Mouse (Mus musculus) layer of hippocampus, adult 18-20 months (tissue): Measurements from ENCODE around the gene Car10. TPM values are rescaled to one million over a fixed set of nuclear protein-coding genes. Genes with fewer than 3 reads are reported as not detected.

Experiments used
- DNase-seq, 2 experiments: peaks; one replicate each; pipeline ENCODE4 v3.0.0; 2022; ENCODE audit warnings: low spot score in 2 of 2
- total RNA-seq, 2 experiments: library from RNA; stranded (reverse); gene quantifications; 2 replicates each; pipeline ENCODE4 v1.2.3; 2021

The Car10 gene
- total RNA-seq, 2 experiments from 2014 or later: 33.7 to 38.2 TPM

GRCm38 (mm10) chr11:93154910-93155309 lies 57.1 kb downstream of the Car10 start:
- no peak for DNase-seq

- DNase-seq: no peak
These were observed 74.6 kb downstream of the Car10 start for GRCm38 (mm10) chr11:93172430-93172829.

GRCm38 (mm10) chr11:93173533-93174308 lies 75.9 kb downstream of the Car10 start:
- no peak for DNase-seq

GRCm38 (mm10) chr11:93185477-93185876 lies 87.6 kb downstream of the Car10 start:
- peak in 1 of 2 experiments; percentile 14 for DNase-seq

DNA sequence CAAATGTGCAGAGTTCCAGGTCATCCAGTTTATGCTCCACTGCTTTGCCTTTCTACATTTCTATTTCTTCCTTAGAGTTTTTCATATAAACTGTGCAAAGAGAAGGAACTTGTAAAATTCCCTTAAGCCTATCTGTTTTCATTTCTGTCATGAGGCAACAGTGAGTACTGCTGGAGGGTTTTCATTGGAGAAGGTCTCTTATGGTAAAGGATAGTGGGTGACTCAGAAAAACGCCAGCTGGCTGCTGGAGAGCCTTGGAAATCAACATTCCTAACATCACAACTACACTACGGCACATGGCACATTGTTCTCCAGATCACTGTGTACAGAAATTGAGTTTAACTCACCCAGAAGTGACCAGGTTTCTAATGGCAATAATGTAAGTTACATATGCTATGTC lies 88.3 kb downstream of the Car10 start:
- DNase-seq: peak in 1 of 2 experiments; percentile 9

DNA sequence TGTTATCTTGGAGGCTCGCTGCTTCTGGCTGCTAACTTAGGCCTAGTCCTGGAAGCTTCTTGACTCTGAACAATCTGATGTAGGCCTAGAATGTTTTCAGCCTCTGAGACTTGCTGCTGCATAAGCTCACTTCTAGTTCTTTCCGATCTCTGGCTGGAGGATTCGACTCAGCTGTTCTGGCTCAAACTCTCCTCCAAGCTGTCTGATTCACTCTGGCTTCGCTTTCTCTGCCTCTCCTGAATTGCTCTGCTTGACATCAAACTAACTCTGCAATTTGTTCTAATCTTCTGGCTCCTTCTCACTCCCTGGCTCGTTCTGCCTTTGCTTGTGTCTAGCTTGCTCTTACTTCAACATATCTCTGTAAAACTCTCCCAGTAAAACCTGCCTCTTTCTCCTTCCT lies 90.8 kb downstream of the Car10 start:
- no peak for DNase-seq

DNA sequence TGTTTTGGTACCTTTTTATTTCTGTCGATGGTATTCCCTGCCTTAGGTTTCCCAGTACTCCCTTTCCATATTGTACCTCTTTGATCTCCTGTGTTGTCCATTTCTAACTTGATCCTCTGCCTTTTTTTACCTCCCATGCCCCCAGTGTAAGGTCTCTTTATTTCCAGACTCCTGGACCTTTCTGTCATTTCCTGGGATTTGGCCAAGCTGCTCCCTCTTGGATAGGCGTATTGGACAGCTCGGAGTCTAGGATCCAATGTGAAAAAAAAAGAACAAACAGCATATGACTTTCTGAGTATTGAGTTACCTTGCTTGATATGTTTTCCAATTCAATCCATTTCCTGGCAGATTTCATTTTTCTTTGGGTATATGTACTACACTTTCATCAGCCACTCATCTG lies 102.2 kb downstream of the Car10 start:
- no peak for DNase-seq

DNA sequence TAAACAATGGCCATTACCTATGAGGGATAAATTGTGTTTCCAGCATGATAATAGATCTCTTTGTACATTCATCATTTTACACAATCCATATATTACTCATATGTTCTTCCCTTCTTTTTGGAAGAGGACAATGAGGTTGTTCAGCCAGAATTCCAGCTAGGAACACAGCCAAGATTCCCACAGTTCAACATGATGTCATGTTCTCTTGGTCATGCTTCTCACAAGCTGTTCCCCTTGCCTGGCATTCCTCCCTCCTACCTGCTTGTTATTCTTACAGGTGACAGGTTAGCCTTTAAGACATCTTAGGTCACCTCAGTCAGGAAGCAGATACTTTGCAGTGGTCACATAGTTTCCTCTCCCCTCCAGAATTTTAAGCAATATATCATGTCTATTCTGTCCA lies 119.6 kb downstream of the Car10 start:
- DNase-seq: no peak

DNA sequence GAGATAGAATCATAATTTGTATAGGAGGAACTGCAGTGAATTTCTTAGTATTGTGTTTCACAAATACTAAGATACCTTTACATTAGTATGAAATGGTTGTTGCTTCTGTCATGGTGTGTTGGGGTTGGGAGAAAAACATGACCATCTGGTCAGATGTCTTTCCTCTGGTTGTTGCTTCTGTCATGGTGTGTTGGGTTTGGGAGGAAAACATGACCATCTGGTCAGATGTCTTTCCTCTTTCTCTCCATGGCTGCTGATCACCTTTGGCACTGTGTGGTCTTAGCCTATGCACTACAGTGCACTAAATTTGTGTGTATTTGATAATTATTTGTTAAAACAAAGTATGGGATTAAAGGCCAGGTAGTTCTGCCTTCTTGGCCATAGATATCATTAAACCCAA lies 132.2 kb downstream of the Car10 start:
- no peak for DNase-seq

- DNase-seq: no peak
These were observed 152.0 kb downstream of the Car10 start for GRCm38 (mm10) chr11:93249771-93250265.

DNA sequence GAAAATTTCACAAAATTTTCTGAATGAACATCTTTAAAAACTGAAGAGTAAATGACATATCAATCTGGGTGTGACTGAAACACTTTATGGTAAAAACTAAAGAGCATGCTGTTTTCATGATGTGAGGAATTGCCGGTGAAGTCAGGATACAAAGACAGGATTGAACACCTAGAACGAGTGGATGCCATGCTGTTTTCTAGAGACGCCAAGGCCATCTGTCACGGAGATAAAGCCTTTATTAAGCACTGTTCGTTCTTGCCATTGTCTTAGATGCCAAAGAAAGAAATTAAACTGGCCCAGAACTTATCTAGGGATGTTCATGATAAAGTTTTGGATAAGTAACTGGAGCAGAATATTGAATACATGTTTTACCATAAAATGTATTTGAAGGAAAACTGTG lies 153.9 kb downstream of the Car10 start:
- DNase-seq: no peak

- DNase-seq: no peak
These were observed 166.2 kb downstream of the Car10 start for GRCm38 (mm10) chr11:93263979-93264378.

DNA sequence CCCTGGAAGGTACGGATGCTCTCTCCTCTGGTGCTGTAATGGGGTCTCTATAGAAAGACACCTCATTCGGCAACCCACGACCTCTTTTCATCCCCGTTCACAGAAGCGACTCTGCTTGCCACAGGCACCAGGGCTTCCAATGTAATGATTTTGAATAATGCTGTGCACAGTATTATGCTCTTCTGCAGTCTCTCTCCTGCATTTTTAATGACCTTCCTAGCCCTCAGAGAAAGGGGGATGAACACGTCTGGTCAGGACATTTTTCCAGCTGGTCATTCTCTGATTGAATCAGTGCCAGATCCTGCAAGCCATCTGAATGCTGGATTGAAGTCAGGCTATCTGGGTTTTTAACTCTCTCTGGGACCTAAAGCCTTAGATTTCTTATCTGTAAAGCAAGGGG lies 174.2 kb downstream of the Car10 start:
- DNase-seq: no peak

GRCm38 (mm10) chr11:93273906-93274305 lies 176.1 kb downstream of the Car10 start:
- DNase-seq: peak; percentile 26 to 30

DNA sequence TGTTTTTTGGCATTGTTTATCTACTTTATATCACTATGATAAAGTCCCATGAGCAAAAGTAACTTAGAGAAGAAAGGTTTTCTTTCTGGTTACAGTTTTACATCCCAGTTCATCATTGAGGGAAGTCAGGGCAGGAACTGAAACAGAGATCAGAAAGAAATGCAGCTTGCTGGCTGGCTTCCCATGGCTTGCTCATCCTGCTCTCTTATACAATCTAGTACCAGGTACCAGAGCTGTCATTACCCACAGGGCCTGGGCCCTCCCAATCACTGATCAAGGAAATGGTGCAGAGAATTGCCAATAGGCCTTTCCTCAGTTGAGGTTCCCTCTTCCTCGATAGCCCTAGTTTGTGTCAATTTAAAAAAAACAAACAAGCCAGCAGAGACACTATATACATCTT lies 195.8 kb downstream of the Car10 start:
- no peak for DNase-seq

DNA sequence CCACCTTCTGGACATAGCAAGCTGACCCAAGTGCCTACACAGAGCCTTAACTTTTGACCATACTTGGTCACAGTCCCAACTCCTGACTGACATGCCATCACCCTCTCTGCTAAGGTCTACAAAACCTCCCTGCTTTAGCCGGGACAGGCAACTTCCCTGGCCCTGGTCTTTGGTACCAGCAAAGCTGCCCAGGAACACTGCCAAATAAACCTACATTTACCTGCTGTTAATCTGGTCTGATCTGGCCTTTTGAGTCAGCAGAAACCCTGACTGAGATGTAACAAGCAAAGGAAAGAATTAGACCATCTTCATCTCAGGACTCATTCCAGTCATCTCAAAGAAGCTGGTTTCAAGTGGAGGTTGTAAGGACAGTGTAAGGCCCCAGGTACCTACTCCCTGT lies 212.2 kb downstream of the Car10 start:
- DNase-seq: no peak

- DNase-seq: peak in 1 of 2 experiments; percentile 4
These were observed 239.9 kb downstream of the Car10 start for GRCm38 (mm10) chr11:93337756-93338155.

- DNase-seq: no peak
These were observed 246.1 kb downstream of the Car10 start for GRCm38 (mm10) chr11:93343961-93344360.

- peak; percentile 5 to 41 for DNase-seq
These were observed 247.0 kb downstream of the Car10 start for GRCm38 (mm10) chr11:93344869-93345268.

DNA sequence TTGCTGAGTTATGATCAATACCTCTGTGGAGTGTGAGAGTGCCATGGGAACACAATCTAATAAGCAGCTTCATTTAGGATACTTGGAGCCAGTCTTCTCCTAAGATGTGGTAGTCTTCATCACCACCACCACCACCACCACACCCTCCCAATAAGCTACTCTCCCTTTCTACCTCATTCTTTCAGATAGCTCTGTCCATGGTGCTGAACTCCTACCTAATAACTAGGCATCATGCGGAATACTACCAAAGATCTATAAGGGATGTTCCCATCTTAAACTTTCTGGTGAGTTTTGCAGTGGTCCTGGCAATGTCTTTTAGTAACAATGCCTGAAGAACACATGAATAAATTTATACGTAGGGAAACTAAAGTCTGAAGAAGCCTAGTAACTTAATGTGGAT lies 263.7 kb downstream of the Car10 start:
- DNase-seq: no peak

DNA sequence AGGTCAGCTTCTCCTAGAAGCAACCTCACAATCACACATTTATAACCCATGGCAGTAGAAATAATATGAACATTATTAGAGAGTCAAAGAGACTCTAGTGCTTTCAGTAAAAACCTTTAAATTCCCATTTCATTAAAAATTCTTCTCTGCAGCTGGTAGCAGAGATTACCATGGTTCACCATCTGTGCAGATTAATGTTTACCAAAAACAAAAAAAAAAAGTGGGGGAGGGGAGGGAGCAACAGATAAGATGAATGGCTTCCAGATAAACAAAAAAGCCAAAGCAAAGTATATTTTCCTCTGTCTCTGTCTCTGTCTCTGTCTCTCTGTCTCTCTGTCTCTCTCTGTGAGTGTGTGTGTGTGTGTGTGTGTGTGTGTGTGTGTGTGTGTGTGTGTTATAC lies 266.3 kb downstream of the Car10 start:
- DNase-seq: peak in 1 of 2 experiments; percentile 3

DNA sequence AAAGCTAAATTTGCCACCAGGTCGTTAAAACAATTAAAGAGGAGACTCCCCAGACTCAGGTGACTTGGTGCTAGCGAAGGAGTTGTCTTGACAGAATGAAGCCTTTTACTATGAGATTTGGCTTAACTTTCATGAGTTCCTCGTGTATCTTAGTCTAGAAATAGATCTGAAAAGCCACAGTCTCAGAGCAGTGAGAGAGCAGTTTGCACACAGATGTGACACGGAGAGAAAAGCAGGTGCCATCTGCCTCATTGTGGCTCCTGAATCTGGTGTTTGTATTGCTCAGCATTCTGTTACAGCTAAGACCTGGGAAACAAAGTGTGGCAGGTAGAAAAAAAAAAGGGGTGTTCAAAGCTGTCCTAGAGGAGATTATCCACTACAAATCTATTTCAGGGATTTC lies 269.4 kb downstream of the Car10 start:
- peak in 1 of 2 experiments; percentile 14 for DNase-seq

GRCm38 (mm10) chr11:93367740-93368139 lies 269.9 kb downstream of the Car10 start:
- DNase-seq: no peak
